Mouse (Mus musculus) layer of hippocampus, postnatal 36 days (tissue): ENCODE measurements around the gene Fancd2. TPM values are rescaled to one million over a fixed set of nuclear protein-coding genes. Genes with fewer than 3 reads are reported as not detected.

Source experiments
- DNase-seq, 2 experiments: peaks; one replicate each; pipeline ENCODE4 v3.0.0; 2022
- total RNA-seq, 2 experiments: library from RNA; stranded (reverse); gene quantifications; 2 replicates each; pipeline ENCODE4 v1.2.3; 2021

Gene Fancd2
- 1 to 10 TPM; 1.9 to 2.5 TPM for total RNA-seq

DNA sequence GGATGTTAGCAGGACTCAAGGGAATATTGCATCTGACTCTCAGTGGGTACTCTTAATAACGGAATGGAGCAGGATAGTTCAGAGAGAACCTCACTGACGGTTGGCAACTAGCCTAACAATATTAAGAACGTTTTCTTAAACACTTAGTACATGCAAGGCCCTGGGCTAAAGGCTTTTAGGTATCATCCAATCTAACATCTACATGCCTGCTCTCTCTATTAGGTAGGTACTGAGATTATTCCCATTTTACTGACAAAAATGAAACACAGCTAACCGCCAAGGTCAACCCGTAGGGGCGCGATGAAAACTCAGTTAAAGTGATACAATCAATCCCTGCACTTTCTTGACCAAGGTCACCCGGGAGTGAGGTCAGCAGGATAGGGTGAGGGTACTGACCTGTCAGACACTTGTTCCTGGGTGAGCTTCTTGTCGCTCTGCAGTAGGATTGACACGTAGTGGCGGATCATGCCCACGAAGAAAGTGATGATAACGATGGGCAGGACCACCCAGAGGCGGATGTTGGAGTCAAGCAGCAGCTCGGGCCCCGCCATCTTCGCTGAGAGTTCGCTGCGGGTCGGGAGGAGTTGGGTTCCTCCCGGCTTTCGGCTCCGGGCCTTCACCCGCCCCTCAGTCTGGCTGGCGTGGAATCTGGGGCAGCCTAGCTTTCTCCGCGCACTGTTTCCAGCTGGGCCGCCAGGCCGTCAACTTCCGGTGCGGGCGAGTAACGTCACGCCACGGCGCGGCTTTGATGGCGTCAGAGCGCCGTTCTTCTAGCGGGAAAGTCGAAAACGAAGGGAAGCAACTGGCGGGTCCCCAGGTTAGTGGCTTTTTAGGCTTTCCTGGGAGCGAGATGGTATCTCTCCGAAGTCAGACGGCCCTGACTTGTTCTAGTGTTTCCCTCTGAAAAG is at the start of gene Fancd2, which contains the start of gene Emc3:
Gene Fancd2, plus strand, starts transcription at position 751 of the 908 bp plus-strand sequence.
Gene Emc3, minus strand, starts transcription at position 721 of the 908 bp plus-strand sequence.
- peak; percentile 91 to 93 for DNase-seq

DNA sequence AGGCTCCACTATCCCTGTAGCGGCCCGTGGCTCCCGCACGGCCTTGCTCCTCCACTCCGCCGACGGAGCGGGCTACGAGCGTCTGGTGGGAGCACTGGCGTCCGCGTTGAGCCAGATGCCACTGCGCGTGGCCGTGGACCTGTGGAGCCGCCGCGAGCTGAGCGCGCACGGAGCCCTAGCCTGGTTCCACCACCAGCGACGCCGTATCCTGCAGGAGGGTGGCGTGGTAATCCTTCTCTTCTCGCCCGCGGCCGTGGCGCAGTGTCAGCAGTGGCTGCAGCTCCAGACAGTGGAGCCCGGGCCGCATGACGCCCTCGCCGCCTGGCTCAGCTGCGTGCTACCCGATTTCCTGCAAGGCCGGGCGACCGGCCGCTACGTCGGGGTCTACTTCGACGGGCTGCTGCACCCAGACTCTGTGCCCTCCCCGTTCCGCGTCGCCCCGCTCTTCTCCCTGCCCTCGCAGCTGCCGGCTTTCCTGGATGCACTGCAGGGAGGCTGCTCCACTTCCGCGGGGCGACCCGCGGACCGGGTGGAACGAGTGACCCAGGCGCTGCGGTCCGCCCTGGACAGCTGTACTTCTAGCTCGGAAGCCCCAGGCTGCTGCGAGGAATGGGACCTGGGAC is 48.9 kb upstream of the Fancd2 start:
- peak in 1 of 2 experiments; percentile 56 for DNase-seq

DNA sequence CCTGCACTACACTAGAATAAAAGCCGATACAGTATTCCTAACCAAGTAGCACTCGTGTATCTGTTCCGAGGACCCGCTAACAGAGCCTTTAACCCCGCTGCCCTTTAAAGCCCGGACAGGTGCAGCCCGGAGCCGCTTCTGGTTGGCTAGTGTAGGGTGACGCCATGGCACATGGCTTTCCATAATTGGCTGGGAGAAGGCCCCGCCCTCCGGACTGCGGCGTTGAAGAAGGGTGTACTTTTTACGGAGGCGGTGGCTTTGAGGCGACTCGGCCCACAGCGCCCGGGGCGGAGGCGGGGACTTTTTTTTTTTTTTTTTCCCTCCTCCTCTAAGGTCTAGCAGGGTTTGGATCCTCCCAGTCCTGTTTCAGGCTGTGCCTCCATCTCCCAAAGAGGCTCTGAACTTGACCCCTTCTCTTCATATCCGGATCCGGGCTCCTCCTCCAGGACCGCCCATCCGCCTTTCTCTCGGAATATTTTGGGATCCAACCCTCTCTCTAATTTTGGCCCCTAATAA is 48.3 kb upstream of the Fancd2 start, which contains the start of gene Creld1:
Gene Creld1, plus strand, starts transcription at position 198 of the 516 bp plus-strand sequence.
- peak; percentile 91 to 94 for DNase-seq

DNA sequence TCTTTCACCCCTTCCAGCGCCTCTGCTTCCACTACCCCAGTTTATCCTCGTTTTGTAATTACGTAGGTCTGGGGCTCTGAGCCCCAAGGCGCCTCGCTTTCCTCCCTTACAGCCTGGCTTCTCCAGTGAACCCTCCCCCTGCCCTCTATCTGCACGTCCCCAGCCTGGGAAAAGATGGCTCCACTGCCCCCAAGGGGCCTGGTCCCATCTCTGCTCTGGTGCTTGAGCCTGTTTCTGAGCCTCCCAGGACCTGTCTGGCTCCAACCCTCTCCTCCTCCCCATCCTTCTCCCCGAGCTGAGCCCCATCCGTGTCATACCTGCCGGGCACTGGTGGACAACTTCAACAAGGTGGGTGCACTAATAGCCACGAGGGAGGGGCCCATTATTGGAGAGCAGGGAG is 47.8 kb upstream of the Fancd2 start:
- DNase-seq = no peak

DNA sequence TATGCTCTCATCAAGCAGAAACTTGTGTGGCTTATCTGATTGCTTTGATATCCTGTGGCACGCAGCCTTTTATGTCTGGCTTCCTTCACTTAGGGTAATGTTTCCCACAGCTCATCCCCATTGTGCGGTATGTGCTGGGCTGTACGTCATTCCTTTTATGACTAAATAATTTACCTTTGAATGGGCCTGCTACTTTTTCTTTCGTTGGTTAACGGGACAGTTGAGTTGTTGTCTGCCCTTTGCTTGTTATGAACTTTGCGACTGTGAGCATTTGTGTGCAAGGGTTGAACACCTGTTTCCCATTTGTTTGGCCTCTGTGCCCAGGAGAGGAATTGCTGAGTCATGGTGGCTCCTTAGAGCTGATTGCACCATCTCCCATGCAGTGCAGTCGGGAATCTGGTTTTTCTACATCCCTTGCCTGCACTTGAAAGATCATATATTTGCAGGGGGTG is 44.3 kb upstream of the Fancd2 start:
- no peak for DNase-seq

DNA sequence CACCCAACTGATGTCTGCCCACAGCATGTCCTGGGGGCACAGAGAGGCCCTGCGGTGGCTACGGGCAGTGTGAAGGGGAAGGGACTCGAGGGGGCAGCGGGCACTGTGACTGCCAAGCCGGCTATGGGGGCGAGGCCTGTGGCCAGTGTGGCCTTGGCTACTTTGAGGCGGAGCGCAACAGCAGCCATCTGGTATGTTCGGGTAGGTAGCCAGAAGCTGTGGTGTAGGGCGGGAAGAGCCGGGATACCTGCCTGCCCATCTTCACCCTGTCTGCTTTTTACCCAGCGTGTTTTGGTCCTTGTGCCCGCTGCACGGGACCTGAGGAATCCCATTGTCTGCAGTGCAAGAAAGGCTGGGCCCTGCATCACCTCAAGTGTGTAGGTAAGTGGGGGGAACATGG is 42.1 kb upstream of the Fancd2 start:
- DNase-seq = no peak

DNA sequence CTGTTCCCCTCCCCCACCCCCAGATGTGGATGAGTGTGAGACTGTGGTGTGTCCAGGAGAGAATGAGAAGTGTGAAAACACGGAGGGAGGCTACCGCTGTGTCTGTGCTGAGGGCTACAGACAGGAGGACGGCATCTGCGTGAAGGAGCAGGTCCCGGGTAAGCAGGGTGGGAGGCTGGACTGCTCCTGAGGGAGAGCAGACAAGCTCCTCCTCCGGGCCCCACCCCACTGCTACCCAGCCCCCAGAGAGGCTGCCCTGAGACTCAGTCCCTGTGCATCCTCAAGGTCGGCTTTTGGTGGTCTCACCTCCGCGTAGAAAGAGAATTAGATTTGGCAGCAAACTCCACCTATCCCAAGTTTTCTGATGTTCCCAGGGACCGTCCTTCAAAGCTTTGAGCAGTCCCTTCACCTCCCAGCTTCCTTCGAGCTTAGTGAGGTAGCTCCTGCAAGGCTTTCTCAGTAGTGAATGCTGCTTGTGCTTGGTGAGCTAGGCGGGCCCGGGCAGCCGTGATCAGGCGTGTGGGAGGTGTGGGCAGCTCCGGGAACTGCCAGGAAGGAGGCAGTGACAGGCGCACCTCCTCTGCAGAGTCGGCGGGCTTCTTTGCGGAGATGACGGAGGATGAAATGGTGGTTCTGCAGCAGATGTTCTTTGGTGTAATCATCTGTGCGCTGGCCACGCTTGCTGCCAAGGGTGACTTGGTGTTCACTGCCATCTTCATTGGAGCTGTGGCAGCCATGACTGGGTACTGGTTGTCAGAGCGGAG is 39.2 kb upstream of the Fancd2 start:
- peak in 1 of 2 experiments; percentile 51 for DNase-seq

DNA sequence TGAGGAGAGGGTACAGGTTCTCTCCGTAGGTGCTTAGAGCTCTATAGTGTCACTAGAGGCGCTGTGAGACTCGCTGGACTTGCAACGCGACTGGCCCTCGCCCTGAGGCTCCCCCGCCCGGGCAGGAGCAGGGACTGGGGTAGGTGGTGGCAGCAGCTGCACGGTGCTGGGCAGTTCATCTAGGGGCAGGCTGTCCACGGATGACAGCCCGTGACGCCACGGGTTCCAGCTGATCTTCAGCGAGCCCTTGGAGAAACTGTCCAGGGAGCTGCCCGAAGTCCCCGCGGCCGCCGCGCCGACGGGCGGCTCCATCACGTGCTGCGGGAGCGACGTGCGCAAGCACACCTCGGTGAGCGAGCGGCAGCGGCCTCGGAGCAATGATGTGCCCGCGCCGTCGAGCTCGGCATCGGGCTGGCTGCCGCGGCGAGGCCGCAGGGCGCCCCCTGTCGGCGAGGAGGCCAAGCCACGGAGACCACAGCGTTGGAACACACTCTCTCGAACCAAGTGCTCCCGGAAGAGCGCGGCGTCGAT is 37.2 kb upstream of the Fancd2 start:
- DNase-seq = peak; percentile 64 to 74

DNA sequence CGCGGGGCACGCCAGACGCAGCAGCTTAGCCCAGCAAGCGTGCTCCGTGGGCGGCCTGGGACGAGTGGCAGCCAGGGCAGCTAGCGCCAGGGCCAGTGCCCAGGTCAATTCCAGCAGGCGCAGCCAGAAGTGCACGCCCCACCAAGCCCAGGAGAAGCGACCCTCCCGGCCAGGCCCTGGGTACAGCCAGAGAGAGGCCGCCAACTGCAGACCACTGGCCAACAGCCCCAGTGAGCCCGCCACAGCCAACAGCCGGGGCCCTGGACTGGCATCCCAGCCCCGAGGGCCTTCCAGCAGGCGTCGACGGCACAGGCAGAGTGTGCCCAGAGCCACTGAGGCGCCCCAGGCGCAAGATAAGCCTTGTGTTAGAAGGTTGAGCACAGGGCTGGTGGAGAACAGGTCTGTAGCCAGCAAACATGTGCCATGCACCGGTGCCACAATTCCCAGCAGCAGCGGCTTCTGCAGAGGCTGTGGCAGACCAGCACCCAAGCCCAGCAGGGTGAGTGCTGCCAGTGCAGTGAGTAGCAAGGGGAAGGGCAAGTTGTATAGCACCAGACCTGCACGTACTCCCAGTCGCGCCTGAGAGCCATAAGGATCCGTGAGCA is 36.3 kb upstream of the Fancd2 start:
- no peak for DNase-seq

DNA sequence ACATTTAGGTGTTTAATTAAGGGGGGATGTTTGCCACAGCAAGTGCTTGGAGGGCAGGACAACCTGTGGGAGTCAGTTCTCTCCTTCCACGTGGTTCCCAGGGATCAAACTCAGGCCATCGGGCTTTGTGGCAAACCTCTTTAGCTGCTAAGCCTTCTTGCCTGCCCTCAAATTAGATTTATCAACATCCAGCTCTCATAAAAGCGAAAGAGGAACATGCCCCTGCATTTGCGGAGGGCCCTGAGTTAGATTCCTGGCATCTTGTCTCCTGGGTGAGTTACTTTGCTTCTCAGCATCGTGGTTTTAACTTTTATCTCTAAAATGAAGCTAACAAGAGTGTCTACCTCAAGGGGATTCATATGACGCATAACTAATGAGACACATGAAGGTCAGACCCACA is 32.1 kb upstream of the Fancd2 start:
- DNase-seq = no peak

DNA sequence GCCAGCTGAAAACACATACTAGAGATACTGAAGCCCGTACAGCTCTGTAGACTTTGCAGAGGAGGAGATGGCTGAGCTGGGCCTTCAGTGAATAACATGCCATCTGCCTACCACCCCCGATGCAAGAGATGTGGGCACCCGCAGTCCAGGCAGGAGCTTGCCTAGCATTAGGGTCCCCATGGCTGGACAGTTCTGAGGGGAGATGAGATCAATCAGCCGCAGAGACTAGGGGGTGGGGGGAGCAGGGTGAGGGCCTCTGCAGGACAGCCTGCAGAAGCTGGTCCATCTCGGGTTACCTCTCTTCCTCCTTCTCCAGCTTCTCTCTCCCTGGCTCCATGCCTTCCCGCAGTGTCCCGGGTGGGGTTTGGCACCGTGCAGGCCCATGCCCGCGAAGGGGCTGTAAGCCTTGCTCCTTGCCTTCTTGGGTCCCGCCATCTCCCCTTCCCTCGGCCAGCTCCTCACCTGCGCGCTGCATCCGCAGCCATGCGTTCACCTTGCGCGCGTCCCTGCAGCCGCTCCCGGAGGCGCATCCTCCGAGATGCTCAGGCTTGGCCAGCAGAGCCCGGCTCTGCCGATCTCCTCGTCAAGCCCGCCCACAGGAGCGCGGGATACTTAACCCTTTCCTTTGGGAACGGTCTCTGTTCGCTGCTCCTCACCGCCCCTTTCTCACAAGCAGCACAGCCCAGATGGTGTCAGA is 29.9 kb upstream of the Fancd2 start, which contains the start of gene Prrt3:
Gene Prrt3, minus strand, starts transcription at position 544 of the 697 bp plus-strand sequence.
- peak; percentile 73 to 75 for DNase-seq

DNA sequence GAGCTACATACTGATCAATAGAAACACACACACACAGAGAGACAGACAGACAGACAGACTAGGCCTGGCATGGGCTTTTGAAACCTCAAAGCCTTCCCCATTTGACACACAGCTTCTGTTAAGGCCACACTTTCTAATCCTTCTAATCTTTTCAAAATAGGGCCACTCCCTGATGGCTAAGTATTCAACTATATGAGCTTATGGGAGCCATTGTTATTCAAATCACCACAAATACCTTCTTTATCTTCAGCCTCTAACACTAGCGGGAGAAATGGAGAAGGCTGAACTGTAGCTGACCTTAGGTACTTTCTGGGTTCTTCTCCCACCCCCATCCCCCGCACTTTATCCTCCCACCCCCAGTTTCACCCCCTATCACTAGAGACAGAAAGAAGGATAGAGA is 28.7 kb upstream of the Fancd2 start:
- no peak for DNase-seq

DNA sequence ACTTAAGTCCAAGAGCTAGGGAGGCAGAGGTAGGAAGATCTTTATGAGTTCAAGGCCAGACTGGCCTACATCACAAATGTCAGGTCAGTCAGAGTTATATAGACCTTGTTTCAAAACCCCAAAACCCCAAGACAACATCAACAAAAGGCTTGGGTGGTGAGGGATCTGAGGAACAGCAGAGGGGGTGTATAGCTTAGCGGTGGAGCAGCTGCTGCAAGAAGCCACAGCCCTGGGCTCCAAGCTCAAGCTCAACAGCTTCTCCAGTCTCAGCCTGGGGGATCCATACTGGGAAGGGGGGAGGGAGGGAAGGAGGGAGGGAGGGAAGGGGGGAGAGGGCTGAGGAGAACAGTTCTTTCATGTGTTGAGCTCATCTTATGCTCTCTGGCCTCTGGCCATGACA is 25.8 kb upstream of the Fancd2 start:
- DNase-seq = no peak

DNA sequence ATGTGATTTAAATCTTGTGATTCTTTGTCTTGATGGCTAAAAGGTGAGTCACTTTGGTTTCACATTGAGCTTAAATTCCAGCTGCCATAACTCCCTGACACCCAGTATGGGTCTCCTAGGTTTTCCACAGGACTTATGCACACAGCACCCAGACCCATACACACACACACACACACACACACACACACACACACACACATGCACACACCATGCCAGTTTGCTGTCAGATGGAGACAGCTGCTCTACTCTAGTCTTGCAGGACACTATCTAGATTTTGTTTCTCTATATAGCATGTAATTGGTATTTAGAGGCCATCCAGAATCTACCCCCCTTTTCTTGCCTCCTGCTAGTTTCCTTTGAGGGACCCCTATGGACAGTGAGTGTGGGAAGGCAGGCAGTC is 24.4 kb upstream of the Fancd2 start:
- DNase-seq = no peak

DNA sequence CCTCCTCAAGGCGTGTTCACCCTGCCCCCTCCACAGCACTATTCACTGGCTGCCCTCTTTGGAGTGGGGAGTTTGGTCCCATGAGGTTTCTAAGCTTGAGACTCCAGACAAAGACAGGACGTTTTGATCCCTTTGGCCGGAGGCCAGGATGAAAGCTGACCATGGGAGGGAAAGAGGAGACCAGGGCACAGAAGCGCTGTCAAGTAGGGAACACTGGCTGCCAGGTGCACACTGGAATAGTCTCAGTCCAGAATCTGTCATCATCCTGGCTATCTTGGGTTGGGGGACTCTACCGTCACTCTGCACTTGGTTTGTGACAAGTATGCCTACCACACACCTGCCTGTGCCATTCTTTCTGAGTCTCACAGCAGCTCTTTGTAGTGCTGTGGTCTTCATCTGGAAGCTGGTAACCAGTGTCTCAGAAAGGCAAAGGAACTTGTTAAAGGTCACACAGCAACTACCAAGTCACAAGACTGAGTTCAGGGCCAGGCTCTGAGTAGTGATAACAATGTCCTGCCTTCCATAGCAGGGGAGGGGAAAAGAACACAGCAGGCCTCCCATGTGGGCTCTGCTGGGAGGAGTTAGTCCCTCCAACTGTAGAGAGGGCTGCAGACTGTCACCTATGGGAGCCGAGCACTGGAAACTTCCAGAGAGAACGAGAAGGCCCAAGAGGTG is 23.1 kb upstream of the Fancd2 start:
- DNase-seq = no peak

DNA sequence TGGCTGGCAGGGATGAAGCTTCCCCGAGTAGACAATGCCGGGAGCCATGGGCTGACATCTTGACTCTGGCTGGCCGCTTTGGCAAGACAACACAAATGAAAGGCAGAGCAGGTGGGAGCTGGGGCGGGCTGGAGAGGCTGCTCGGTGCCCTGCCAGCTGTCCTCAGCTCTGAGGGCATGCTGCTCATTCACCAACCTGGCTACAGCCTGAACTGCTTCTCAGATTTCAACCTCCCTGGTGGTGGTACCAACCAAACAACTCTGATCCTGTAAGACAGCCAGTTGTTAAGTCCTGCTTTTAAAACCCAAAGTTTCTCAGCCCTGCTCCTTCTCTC is 22.6 kb upstream of the Fancd2 start:
- DNase-seq = no peak

DNA sequence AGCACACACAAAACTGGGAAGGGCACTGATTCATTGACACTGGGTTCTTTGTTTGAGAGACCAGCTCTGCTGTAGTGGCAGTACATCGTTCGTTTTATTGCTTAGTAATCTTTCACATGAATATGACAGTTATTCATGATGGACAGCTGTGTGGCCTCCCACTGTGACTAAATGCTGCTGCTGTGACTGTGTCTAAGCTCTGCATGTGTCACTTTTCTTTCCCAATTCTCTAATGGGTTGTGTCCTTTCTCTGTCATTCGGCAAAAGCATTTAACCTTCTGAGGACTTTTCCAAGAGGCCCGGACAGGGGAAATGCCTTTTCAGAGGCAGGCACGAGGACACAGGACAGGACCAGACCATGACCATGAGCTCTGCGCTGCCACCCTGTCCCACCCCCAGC is 17.5 kb upstream of the Fancd2 start:
- no peak for DNase-seq

DNA sequence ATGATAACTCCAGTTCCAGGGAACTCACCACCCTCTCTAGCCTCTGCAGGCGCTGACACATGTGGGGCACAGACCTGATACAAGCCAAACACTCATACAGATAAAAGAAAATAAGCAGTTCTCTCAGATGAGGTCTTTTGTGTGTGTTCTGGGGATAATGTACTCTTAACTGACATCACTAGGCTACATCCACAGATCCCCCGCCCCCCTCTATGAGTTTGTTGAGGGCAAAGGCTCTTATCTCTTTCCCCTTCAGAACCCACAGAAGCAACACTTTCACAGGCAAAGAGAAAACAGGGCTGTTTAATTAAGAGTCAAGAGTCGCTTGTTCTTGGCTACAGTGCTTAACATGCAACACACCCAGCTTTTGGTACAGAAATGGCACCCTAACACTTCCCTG is 16.9 kb upstream of the Fancd2 start:
- DNase-seq = no peak

DNA sequence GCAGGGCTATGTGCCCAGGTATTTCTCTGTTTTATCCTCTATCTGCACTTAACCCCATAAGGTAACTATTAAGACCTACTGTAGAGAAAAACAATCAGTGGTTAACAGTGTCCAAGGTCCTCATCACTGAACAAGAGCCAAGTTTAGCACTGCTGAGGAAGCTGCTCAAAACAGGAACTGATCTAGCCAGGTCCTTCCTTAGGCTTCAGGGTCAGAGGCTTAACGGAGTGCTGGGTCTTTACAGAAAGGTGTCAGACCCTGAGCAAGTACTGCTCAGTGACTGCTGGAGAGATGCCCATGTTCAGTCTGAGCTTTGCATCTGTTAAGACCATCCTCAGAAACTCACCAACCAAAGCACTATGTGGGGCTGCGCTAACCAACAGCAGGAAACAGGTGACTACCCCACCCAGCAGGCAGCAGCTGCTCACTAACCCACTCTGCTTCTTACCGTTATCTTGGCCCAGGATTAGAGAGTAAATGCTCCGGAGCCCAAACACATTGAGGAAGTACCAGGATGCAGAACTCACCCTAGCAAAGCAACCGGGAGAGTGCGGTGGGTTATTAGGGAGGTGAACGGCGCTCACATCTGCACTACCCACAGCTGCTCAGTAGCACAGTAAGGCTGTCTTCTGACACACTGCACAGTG is 13.9 kb upstream of the Fancd2 start:
- DNase-seq = no peak

DNA sequence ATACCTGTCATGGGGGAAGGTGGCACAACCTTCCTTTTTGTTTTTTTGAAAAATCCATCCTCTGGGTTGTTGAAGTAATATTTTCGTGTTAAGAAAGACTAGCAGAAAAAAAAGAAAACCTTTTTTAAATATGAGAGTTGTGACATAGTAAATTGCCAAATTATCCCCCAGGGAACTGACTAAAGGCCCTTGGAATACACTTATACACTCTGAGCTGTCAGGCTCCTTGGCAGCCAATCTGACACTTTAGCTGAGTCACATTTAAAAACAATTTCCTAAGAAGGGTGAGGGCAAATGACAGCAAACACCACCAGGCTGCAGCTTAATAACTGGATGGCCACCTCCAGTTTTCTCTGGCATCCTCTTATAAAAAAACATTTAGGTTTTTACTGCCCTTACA is 9.2 kb upstream of the Fancd2 start:
- no peak for DNase-seq
